Mouse (Mus musculus) CH12.LX (cell line): Measurements from ENCODE around the gene Pax5. TPM values are rescaled to one million over a fixed set of nuclear protein-coding genes. Genes with fewer than 3 reads are reported as not detected.

Source experiments
- DNase-seq: peaks from one replicate; pipeline ENCODE4 v3.0.0-alpha.2; 2013; ENCODE audit errors: extremely low read depth
- H3K27ac ChIP-seq: 2 replicates; pipeline ENCODE4 v1.5.1; 2012; ENCODE audit warnings: low read depth, mild to moderate bottlenecking, control low read depth, moderate library complexity; ENCODE audit not compliant: insufficient read depth
- H3K27me3 ChIP-seq: replicated peaks from 2 replicates; pipeline ENCODE3; 2012; ENCODE audit warnings: inconsistent platforms
- H3K36me3 ChIP-seq, 2 experiments: replicated peaks in 1 of 2; 2 replicates each; pipeline versions ENCODE3 to v1.6.1; 2012; ENCODE audit warnings: inconsistent platforms in 1 of 2, low read length in 1 of 2, mild to moderate bottlenecking in 1 of 2, mixed read lengths in 1 of 2, moderate library complexity in 1 of 2; ENCODE audit not compliant: control insufficient read depth in 1 of 2, insufficient read depth in 1 of 2
- H3K4me1 ChIP-seq, 2 experiments: 2 replicates each; pipeline ENCODE4 v1.6.1; 2012; ENCODE audit warnings: inconsistent platforms in 1 of 2, moderate library complexity in 1 of 2; ENCODE audit not compliant: insufficient read depth in 2 of 2, control insufficient read depth in 1 of 2
- H3K4me2 ChIP-seq: 2 replicates; pipeline ENCODE4 v1.6.1; 2012; ENCODE audit warnings: low read depth, mild to moderate bottlenecking, control low read depth; ENCODE audit not compliant: poor library complexity, insufficient read depth, severe bottlenecking
- H3K4me3 ChIP-seq, 3 experiments: fragments of 150-350 bp in 1 of 3; sonication (generic) in 1 of 3; replicated peaks in 1 of 3; 2 replicates each; pipeline versions ENCODE3 to v1.5.1; 2011 to 2012; ENCODE audit warnings: low read depth in 2 of 3, low read length in 2 of 3, mild to moderate bottlenecking in 2 of 3, moderate library complexity in 2 of 3, control low read depth in 1 of 3, improper control_type of control experiment in 1 of 3, inconsistent platforms in 1 of 3, mixed read lengths in 1 of 3; ENCODE audit not compliant: poor library complexity in 1 of 3
- H3K79me2 ChIP-seq: replicated peaks from 2 replicates; pipeline ENCODE4 v1.6.1; 2012; ENCODE audit warnings: mild to moderate bottlenecking, moderate library complexity; ENCODE audit not compliant: control insufficient read depth, poor library complexity, insufficient read depth, severe bottlenecking; ENCODE audit errors: extremely low read depth
- H3K9ac ChIP-seq: 2 replicates; pipeline ENCODE4 v1.6.1; 2012; ENCODE audit warnings: low read depth, mild to moderate bottlenecking, control low read depth, moderate library complexity; ENCODE audit not compliant: insufficient read depth
- H3K9me3 ChIP-seq: replicated peaks from 2 replicates; pipeline ENCODE3; 2012; ENCODE audit warnings: low read length, inconsistent platforms, mixed read lengths
- BHLHE40 ChIP-seq: IDR thresholded peaks from 2 replicates; pipeline ENCODE4 v1.6.1; 2011; ENCODE audit warnings: mild to moderate bottlenecking, low read depth, low read length, improper control_type of control experiment
- CTCF ChIP-seq, 2 experiments: IDR thresholded peaks in 1 of 2; conservative IDR thresholded peaks in 1 of 2; 2 replicates each; pipeline ENCODE4 v1.5.1; 2011 to 2012; ENCODE audit warnings: low read depth in 2 of 2, low read length in 2 of 2, improper control_type of control experiment in 1 of 2, inconsistent platforms in 1 of 2, mild to moderate bottlenecking in 1 of 2, moderate library complexity in 1 of 2
- E2F4 ChIP-seq: IDR thresholded peaks from 2 replicates; pipeline ENCODE4 v1.6.1; 2011; ENCODE audit warnings: low read depth, low read length, improper control_type of control experiment; ENCODE audit not compliant: insufficient replicate concordance
- ELF1 ChIP-seq: IDR thresholded peaks from 2 replicates; pipeline ENCODE4 v1.6.1; 2014; ENCODE audit warnings: low read depth, mild to moderate bottlenecking, inconsistent platforms, low read length, improper control_type of control experiment
- HCFC1 ChIP-seq: IDR thresholded peaks from 2 replicates; pipeline ENCODE4 v1.6.1; 2012; ENCODE audit warnings: low read depth, mild to moderate bottlenecking, inconsistent platforms, low read length, improper control_type of control experiment
- JUN ChIP-seq: IDR thresholded peaks from 2 replicates; pipeline ENCODE4 v1.6.1; 2011; ENCODE audit warnings: low read depth, mild to moderate bottlenecking, low read length, improper control_type of control experiment, moderate library complexity; ENCODE audit not compliant: insufficient read depth
- JUND ChIP-seq: conservative IDR thresholded peaks from 2 replicates; pipeline ENCODE4 v1.6.1; 2011; ENCODE audit warnings: low read depth, low read length, improper control_type of control experiment
- KAT2A ChIP-seq: IDR thresholded peaks from 2 replicates; pipeline ENCODE4 v1.6.1; 2012; ENCODE audit warnings: low read length, improper control_type of control experiment, inconsistent platforms; ENCODE audit not compliant: insufficient replicate concordance
- MAFK ChIP-seq: IDR thresholded peaks from 2 replicates; pipeline ENCODE4 v1.6.1; 2011; ENCODE audit warnings: low read length, improper control_type of control experiment; ENCODE audit not compliant: insufficient replicate concordance
- MAX ChIP-seq: IDR thresholded peaks from 2 replicates; pipeline ENCODE4 v1.6.1; 2011; ENCODE audit warnings: low read length, improper control_type of control experiment
- MXI1 ChIP-seq: IDR thresholded peaks from 2 replicates; pipeline ENCODE4 v1.6.1; 2011; ENCODE audit warnings: mild to moderate bottlenecking, low read depth, low read length, improper control_type of control experiment
- NELFE ChIP-seq: IDR thresholded peaks from 2 replicates; pipeline ENCODE4 v1.6.1; 2011; ENCODE audit warnings: low read depth, low read length, improper control_type of control experiment
- RAD21 ChIP-seq: IDR thresholded peaks from 2 replicates; pipeline ENCODE4 v1.6.1; 2011; ENCODE audit warnings: low read depth, mild to moderate bottlenecking, low read length, improper control_type of control experiment, moderate library complexity
- SIN3A ChIP-seq: IDR thresholded peaks from 2 replicates; pipeline ENCODE4 v1.6.1; 2012; ENCODE audit warnings: low read length, improper control_type of control experiment, inconsistent platforms
- SMC3 ChIP-seq: IDR thresholded peaks from 2 replicates; pipeline ENCODE4 v1.6.1; 2011; ENCODE audit warnings: low read depth, low read length, improper control_type of control experiment
- TBP ChIP-seq: conservative IDR thresholded peaks from 2 replicates; pipeline ENCODE4 v1.6.1; 2011; ENCODE audit warnings: low read depth, low read length, improper control_type of control experiment
- dilution Hi-C: fragments of 300-500 bp; cut with MboI; formaldehyde crosslinking; loops from 2 replicates; pipeline ENCODE4 v1.14.3; 2020; ENCODE audit warnings: low sequenced_read_pairs; ENCODE audit not compliant: extremely low pct_unique_long_range_greater_than_20kb, extremely low pct_ligation_motif_present
- in situ Hi-C: fragments of 300-500 bp; cut with MboI; formaldehyde crosslinking; loops from 3 replicates; pipeline ENCODE4 v1.14.3; 2019; ENCODE audit warnings: low sequenced_read_pairs, low pct_ligation_motif_present, low pct_unique_long_range_greater_than_20kb, mixed read lengths
- polyA plus RNA-seq: library from polyadenylated mRNA; unstranded; fragments of >175 nt; gene quantifications from 2 replicates; pipeline ENCODE4 v1.2.1, GENCODE M21; 2012; ENCODE audit warnings: low read depth; ENCODE audit not compliant: insufficient read length
- total RNA-seq, 2 experiments: library from RNA; depleted of rRNA; stranded (reverse); fragments of 300-350 nt in 1 of 2; fragments of >200 nt in 1 of 2; gene quantifications; 2 replicates each; pipeline ENCODE4 v1.2.3; 2012 to 2014

The Pax5 gene
- total and polyA plus RNA-seq, 3 experiments, result 13.5 to 57.4 (median 21.8) TPM

DNA sequence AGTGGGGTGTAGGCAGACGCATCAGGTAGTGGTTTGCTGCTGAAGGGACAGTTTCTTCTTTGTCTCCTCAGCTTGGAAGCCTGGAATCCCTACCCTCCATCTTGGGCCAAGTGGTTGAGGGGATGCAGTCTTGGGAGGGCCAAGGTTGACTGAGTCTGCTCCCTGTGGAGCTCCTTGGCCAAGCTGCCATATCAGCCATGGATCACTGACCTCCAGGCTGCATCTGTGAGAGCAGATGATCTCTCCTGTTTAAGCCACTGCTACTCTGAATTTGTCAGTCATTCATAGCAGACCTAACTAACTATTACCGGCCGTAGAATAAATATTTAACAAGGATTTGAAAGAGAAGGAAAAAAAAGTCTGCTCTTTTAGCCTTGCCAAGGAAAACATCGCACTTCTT is 196.3 kb downstream of the Pax5 start:
- dilution Hi-C loops, result no loop called here
- in situ Hi-C loops, result no loop called here

DNA sequence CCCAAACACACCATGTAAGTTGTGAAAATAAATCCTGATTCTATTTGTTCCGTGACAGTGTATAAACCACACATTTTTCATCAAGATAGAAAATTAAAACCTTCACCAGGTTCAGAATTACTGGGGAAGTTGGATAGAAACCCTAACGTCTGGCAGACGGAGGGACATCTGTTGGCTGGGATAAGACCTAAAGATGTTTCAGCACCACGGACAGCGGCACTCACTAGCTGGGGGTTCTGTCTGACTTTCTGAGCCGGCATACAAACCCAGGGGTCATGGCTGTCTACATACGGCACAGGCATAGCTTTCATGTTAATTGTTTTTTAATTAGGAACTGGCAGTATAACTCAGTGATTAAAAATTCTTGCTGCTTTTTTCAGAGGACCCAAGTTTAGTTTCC is 198.6 kb downstream of the Pax5 start:
- TF ChIP-seq KAT2A (no peak), SIN3A (no peak)
- in situ Hi-C loops, result no loop called here
- H3K4me2 ChIP-seq, result no peak overlapping the region
- H3K27me3 ChIP-seq, result peaks cover 5% of the 10 kb centered on the region
- dilution Hi-C loops, result no loop called here
- DNase-seq, result peak; percentile 48
- peaks cover 7% of the 10 kb centered on the region in 2 experiments; a peak in 2 of 4 replicates for H3K4me1 ChIP-seq
- no peaks in the 10 kb centered on the region for H3K79me2 ChIP-seq
- no peak overlapping the region for H3K27ac ChIP-seq
- H3K9ac ChIP-seq, result no peak overlapping the region
- H3K9me3 ChIP-seq, result no peaks in the 10 kb centered on the region
- peaks cover 0 to 3% of the 10 kb centered on the region in 2 experiments for H3K36me3 ChIP-seq
- no peak overlapping the region for H3K4me3 ChIP-seq

More for the DNA sequence above, 196.3 kb downstream of the Pax5 start:
- no peak for DNase-seq
- Histone ChIP-seq H3K4me2 (no peak overlapping the region), H3K9me3 (no peaks in the 10 kb centered on the region), H3K27ac (no peak overlapping the region), H3K36me3 (peaks cover 0 to 7% of the 10 kb centered on the region in 2 experiments), H3K79me2 (no peaks in the 10 kb centered on the region), H3K27me3 (peaks cover under 1% of the 10 kb centered on the region), H3K4me3 (no peak overlapping the region), H3K9ac (no peak overlapping the region), H3K4me1 (peaks cover 7 to 15% of the 10 kb centered on the region in 2 experiments; a peak in 3 of 4 replicates)
- no peak for TF ChIP-seq SMC3
- TF ChIP-seq HCFC1, result no peak
- no peak for TF ChIP-seq BHLHE40
- TF ChIP-seq RAD21, result no peak
- no peak for TF ChIP-seq CTCF (conservative IDR thresholded peaks at IDR 0.05 in 1 of 2, IDR thresholded peaks at IDR 0.05 in 1 of 2; ENCODE audit: low read depth in 2 of 2, low read length in 2 of 2)
- no peak for TF ChIP-seq MAFK
- no peak for TF ChIP-seq SIN3A
- TF ChIP-seq JUND, result no peak
- TF ChIP-seq MAX, result no peak
- no peak for TF ChIP-seq NELFE
- TF ChIP-seq E2F4, result no peak
- no peak for TF ChIP-seq MXI1
- no peak for TF ChIP-seq TBP
- no peak for TF ChIP-seq JUN
- no peak for TF ChIP-seq ELF1
